Mouse (Mus musculus) spleen, adult 2 months (tissue): Measurements from ENCODE around the gene Sf3b2.

Experiments used
- CTCF ChIP-seq: fragments of 200-500 bp; IDR thresholded peaks from 2 replicates; pipeline ENCODE4 v1.5.1; 2011; ENCODE audit warnings: mild to moderate bottlenecking, inconsistent platforms; ENCODE audit not compliant: insufficient read depth, insufficient read length, insufficient replicate concordance; ENCODE audit errors: extremely low read depth
- POLR2A ChIP-seq: fragments of 200-500 bp; IDR thresholded peaks from 2 replicates; pipeline ENCODE4 v1.6.1; 2011; ENCODE audit warnings: low read depth, low read length, inconsistent platforms

DNA sequence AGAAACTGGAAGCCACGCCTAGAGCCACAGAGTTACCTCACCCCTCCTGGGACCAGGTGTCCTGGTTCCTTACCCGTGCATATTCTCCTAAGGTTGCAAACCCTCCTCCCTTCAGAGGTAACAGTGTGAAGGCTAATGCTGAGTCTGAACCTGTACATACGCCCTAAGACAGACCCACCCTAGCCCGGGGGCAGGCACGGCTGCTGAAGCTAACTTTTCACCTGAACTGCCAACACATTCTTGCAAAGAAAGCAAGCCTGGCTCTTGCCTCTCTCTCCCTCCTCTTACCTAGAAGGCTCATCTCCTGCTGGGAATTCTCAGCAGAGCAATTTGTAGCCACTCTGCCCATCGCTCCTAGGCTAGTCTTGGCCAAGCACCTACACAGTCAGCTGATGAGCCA lies 5.3 kb upstream of the Sf3b2 start:
- TF ChIP-seq POLR2A (no peak), CTCF (no peak)
